In genomic region chr9:25253478-25253824, GRCm38 (mm10) we compare ENCODE assay signal across 8 mouse cellular contexts. TPM values are rescaled to one million over a fixed set of nuclear protein-coding genes. Genes with fewer than 3 reads are reported as not detected.
DNase-seq lines count a peak whose midpoint lies in the region; ATAC-seq lines count a peak whose summit lies in the region.

No protein-coding gene starts in this region.

- no peaks in the 10 kb centered on the region for H3K36me3 ChIP-seq in heart, embryonic 12.5 days
- no peaks in the 10 kb centered on the region for H3K36me3 ChIP-seq in forebrain, embryonic 14.5 days (ENCODE audit: control insufficient read depth, insufficient read depth, low read length)
- no peaks in the 10 kb centered on the region for H3K36me3 ChIP-seq in liver, embryonic 15.5 days (replicated peaks)

- 6% methylated on average over 3 of the region's 3 CpGs for WGBS in heart, embryonic 12.5 days
- 5% methylated on average over 3 of the region's 3 CpGs for WGBS in forebrain, embryonic 14.5 days
- WGBS in liver, embryonic 15.5 days (ENCODE audit: insufficient replicate concordance) = 4% methylated on average over 3 of the region's 3 CpGs

- H3K9me3 ChIP-seq in heart, embryonic 12.5 days (replicated peaks) = no peaks in the 10 kb centered on the region
- no peaks in the 10 kb centered on the region for H3K9me3 ChIP-seq in forebrain, embryonic 14.5 days (replicated peaks; ENCODE audit: control insufficient read depth, low read length)
- H3K9me3 ChIP-seq in liver, embryonic 15.5 days (replicated peaks) = no peaks in the 10 kb centered on the region

- H3K27ac ChIP-seq in heart, embryonic 12.5 days (ENCODE audit: poor library complexity, severe bottlenecking) = peak overlapping the region; percentile 99
- peak overlapping the region; percentile 99; the same call in 1 of the 2 replicates for H3K27ac ChIP-seq in forebrain, embryonic 14.5 days (ENCODE audit: low read depth, low read length)
- H3K27ac ChIP-seq in liver, embryonic 15.5 days (replicated peaks) = peak overlapping the region; percentile 99

- peaks cover 14% of the 10 kb centered on the region for H3K4me1 ChIP-seq in heart, embryonic 12.5 days (replicated peaks)
- peaks cover 18% of the 10 kb centered on the region for H3K4me1 ChIP-seq in forebrain, embryonic 14.5 days (ENCODE audit: control insufficient read depth, insufficient read depth, low read length)
- H3K4me1 ChIP-seq in liver, embryonic 15.5 days (replicated peaks) = peaks cover 25% of the 10 kb centered on the region

- no peaks in the 10 kb centered on the region for H3K27me3 ChIP-seq in heart, embryonic 12.5 days (replicated peaks)
- no peaks in the 10 kb centered on the region for H3K27me3 ChIP-seq in forebrain, embryonic 14.5 days (replicated peaks; ENCODE audit: control insufficient read depth, insufficient read depth, low read length)
- H3K27me3 ChIP-seq in liver, embryonic 15.5 days = no peaks in the 10 kb centered on the region

- DNase-seq in heart, adult 8-10 months (ENCODE audit: low spot score) = no peak
- peak; percentile 62 for DNase-seq in CD4-positive helper T cell, adult 2 months (ENCODE audit: low read depth, low spot score)
- no peak for DNase-seq in forebrain, embryonic 14.5 days (ENCODE audit: low spot score)
- DNase-seq in urinary bladder, postnatal 4 days (ENCODE audit: low spot score in 2 of 2) = no peak
- DNase-seq in c-Kit-positive CD71-positive TER-119-positive erythroid progenitor cells, embryonic 14.5 days (ENCODE audit: low spot score) = no peak
- DNase-seq in spleen, postnatal 10 days (ENCODE audit: low spot score in 2 of 2) = no peak

- H3K4me2 ChIP-seq in heart, embryonic 12.5 days = peak overlapping the region; percentile 88
- H3K4me2 ChIP-seq in forebrain, embryonic 14.5 days (ENCODE audit: low read length) = peak overlapping the region; percentile 51
- peak overlapping the region; percentile 87 for H3K4me2 ChIP-seq in liver, embryonic 15.5 days

- peak overlapping the region; percentile 99 for H3K9ac ChIP-seq in heart, embryonic 12.5 days
- peak overlapping the region; percentile 98 for H3K9ac ChIP-seq in forebrain, embryonic 14.5 days (ENCODE audit: low read length)
- H3K9ac ChIP-seq in liver, embryonic 15.5 days = peak overlapping the region; percentile 99

- no peak for ATAC-seq in heart, embryonic 12.5 days (ENCODE audit: insufficient number of reproducible peaks, low FRiP score)
- no peak for ATAC-seq in forebrain, embryonic 14.5 days
- no peak for ATAC-seq in liver, embryonic 15.5 days (ENCODE audit: insufficient read depth)

- H3K4me3 ChIP-seq in heart, embryonic 12.5 days = peak overlapping the region; percentile 99
- peak overlapping the region; percentile 98 for H3K4me3 ChIP-seq in forebrain, embryonic 14.5 days (ENCODE audit: low read depth, low read length)
- H3K4me3 ChIP-seq in liver, embryonic 15.5 days (replicated peaks) = peak overlapping the region; percentile 96

RNA-seq across cellular contexts. Expression of gene Sept7, which starts 1.2 kb away (rescaled TPM):
- polyA plus RNA-seq in heart, embryonic 12.5 days (2016; fragmentation: Nextera tagmentation; extraction: Ambion mirVana) = 299 and 306 TPM in 2 replicates
- total RNA-seq in heart, adult 8-10 months (2022) = 100 to 1,000 TPM in 3 of 4 experiments, 10 to 100 TPM in 1; 97.5 to 117 (median 108) TPM
- polyA plus RNA-seq in forebrain, embryonic 14.5 days (2014; fragmentation: Nextera tagmentation; extraction: Ambion mirVana) = 270 and 293 TPM in 2 replicates
- polyA plus RNA-seq in liver, embryonic 15.5 days (2015; fragmentation: Nextera tagmentation; extraction: Ambion mirVana) = 79.4 and 89.8 TPM in 2 replicates
